Mouse (Mus musculus) layer of hippocampus, adult 2 months (tissue): ENCODE measurements around the gene Tbc1d22a. TPM values are rescaled to one million over a fixed set of nuclear protein-coding genes. Genes with fewer than 3 reads are reported as not detected.

Experiments
- DNase-seq, 2 experiments: peaks; one replicate each; pipeline ENCODE4 v3.0.0; 2022; ENCODE audit warnings: low spot score in 2 of 2
- H3K27ac ChIP-seq: fragments of 200-600 bp; 2 replicates; pipeline ENCODE4 v1.8.1; 2022
- H3K4me3 ChIP-seq: fragments of 200-600 bp; 2 replicates; pipeline ENCODE4 v1.8.1; 2022; ENCODE audit warnings: mild to moderate bottlenecking
- CTCF ChIP-seq: fragments of 200-600 bp; conservative IDR thresholded peaks from 2 replicates; pipeline ENCODE4 v1.8.1; 2022; ENCODE audit warnings: antibody characterized with exemption, mild to moderate bottlenecking, moderate library complexity
- total RNA-seq, 2 experiments: library from RNA; stranded (reverse); gene quantifications; 2 replicates each; pipeline ENCODE4 v1.2.3; 2021

Gene Tbc1d22a
- total RNA-seq, 2 experiments from 2014 or later = 33.2 to 34.7 TPM

DNA sequence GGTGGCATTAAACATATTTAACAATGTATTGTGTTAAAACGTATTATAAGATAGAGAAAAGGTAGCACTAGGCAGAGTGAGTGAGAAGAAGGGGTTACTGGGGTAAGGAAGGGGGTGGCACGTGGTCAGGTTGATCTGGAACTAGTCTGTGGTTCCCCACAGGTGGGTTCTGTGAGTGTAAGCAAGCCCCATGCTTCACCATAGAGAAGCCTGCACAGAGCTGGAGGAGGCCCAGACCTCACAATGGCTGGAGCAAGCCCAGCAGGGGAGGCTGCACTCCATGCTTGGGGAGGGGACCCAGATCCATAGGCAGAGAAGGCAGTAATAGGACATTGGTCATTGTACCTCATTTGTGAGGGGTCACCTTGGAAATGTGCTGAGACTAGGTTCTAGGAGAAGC lies 119.3 kb downstream of the Tbc1d22a start:
- H3K27ac ChIP-seq = no peak overlapping the region
- DNase-seq = no peak
- TF ChIP-seq CTCF = no peak
- H3K4me3 ChIP-seq = no peak overlapping the region

DNA sequence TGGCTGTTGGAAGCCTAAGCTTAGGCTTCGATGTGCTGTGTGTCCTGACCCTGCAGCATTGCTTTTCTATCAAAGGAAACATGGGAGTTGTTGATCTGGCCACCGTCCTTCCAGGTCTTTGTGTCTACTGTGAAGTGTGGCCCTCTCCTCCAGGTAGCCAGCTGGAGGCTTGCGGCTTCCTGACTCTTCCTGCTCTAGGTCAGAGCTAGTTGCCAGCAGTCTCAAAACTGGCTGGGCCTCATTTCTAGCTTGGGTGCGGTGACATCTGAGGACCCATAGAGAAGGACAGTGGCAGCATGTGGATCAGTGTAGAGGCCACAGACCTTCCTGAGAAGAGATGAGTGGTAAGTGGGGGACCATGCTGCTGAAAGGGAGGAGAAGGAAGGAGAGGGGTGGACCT lies 120.0 kb downstream of the Tbc1d22a start:
- TF ChIP-seq CTCF = no peak
- Histone ChIP-seq H3K4me3 (no peak overlapping the region), H3K27ac (peak overlapping the region; percentile 55; the same call in 1 of the 2 replicates)
- DNase-seq = no peak

DNA sequence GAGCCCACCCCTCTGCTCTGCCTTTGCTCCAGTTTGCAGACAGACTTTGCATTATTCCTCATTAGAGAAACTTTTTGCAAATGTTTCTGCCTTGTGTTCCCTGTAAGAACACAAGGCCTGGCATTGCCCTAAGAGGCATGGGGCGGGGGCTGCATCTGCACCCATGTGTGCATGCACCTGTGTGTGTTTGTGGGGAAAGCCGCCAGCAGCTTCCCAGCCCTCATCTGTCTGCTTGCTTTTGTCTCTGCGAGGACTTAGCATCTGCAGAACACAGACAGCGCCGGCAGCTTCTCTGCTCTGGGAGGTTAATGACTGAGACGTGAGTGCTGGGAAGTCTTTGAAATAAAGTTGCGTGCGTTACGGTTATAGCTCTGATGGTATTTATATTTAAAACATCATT lies 120.5 kb downstream of the Tbc1d22a start:
- TF ChIP-seq CTCF = no peak
- Histone ChIP-seq H3K27ac (peak overlapping the region; percentile 55; the same call in 1 of the 2 replicates), H3K4me3 (no peak overlapping the region)
- no peak for DNase-seq

DNA sequence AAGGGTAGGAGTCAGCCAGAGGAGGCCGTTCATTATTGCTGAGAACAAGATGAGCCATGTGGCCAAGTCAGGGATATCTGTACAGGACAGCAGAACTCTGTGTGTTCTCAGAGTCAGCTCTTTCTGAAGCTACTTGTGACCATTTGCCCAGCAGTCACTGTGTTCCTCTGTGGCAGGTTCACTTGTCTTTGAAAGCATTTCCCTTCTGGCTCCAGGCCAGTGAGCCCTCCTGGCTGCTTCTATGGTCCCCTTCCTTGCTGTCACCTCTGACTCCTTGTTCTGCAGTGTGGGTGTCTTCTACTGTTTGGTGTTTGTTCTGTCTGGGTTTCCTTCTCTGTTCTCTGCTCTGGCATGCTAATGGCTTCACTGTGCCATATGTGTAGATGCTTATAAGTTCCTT lies 121.5 kb downstream of the Tbc1d22a start:
- no peak for TF ChIP-seq CTCF
- Histone ChIP-seq H3K4me3 (no peak overlapping the region), H3K27ac (peak overlapping the region; percentile 32; the same call in 1 of the 2 replicates)
- no peak for DNase-seq

- Histone ChIP-seq H3K4me3 (no peak overlapping the region), H3K27ac (no peak overlapping the region)
- TF ChIP-seq CTCF = peak; percentile 40
- DNase-seq = no peak
Measured at GRCm38 (mm10) chr15:86337726-86338125, 123.5 kb downstream of the Tbc1d22a start.

DNA sequence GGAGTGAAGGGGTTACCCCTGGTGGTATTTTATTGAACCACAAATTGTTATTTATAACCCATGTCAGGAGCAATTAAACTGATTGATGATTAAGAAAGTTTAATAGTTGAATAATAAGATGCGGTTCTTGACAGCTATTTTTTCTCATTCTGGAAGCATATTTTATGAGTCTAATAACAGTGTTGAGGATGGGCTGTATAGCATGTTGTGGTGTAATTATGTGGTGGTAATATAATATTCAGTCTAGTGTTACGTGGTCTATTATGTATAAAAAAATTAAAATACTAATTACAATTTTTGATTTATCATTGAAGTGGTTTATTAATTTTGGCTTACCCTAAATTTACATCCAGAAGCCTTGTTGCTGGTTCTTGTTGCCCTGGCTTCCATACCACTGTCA lies 125.5 kb downstream of the Tbc1d22a start:
- DNase-seq = no peak
- H3K27ac ChIP-seq = peak overlapping the region; percentile 32; the same call in 1 of the 2 replicates
- no peak overlapping the region for H3K4me3 ChIP-seq
- no peak for TF ChIP-seq CTCF

- no peak for DNase-seq
- H3K4me3 ChIP-seq = no peak overlapping the region
- peak overlapping the region; percentile 32; the same call in 1 of the 2 replicates for H3K27ac ChIP-seq
- TF ChIP-seq CTCF = no peak
Measured at GRCm38 (mm10) chr15:86340766-86341165, 126.5 kb downstream of the Tbc1d22a start.

GRCm38 (mm10) chr15:86342637-86343375 lies 128.5 kb downstream of the Tbc1d22a start:
- no peak for TF ChIP-seq CTCF
- no peak overlapping the region for H3K4me3 ChIP-seq
- no peak overlapping the region for H3K27ac ChIP-seq
- no peak for DNase-seq

- Histone ChIP-seq H3K27ac (peak overlapping the region; percentile 80), H3K4me3 (no peak overlapping the region)
- peak in 1 of 2 experiments; percentile 63 for DNase-seq
- TF ChIP-seq CTCF = no peak
Measured at GRCm38 (mm10) chr15:86344906-86345331, 130.7 kb downstream of the Tbc1d22a start.

GRCm38 (mm10) chr15:86345907-86346306 lies 131.6 kb downstream of the Tbc1d22a start:
- H3K27ac ChIP-seq = peak overlapping the region; percentile 68
- H3K4me3 ChIP-seq = no peak overlapping the region
- no peak for DNase-seq
- TF ChIP-seq CTCF = no peak

GRCm38 (mm10) chr15:86346606-86347005 lies 132.3 kb downstream of the Tbc1d22a start:
- Histone ChIP-seq H3K4me3 (no peak overlapping the region), H3K27ac (peak overlapping the region; percentile 68; the same call in 1 of the 2 replicates)
- DNase-seq = no peak
- no peak for TF ChIP-seq CTCF

DNA sequence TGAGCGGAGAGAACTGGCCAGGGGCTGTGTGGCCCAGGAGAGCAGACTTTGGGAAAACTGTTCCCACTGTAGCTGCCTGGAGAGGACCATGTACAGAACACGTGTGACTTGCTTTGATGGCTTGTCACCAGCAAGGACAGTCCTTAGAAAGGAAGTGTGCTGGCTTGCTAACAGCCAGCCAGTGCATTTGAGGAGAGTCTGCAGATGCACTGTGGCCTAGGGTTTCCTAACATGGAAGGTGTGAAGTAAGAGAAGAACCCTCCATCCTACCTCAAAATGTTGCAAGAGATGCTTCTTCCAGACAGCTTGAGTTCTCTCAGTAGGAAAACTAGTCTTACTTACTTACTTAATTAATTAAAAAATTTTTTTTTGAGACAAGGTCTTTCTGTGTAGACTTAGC lies 140.7 kb downstream of the Tbc1d22a start:
- Histone ChIP-seq H3K27ac (no peak overlapping the region), H3K4me3 (no peak overlapping the region)
- TF ChIP-seq CTCF = no peak
- DNase-seq = no peak

GRCm38 (mm10) chr15:86355857-86356256 lies 141.6 kb downstream of the Tbc1d22a start:
- H3K27ac ChIP-seq = no peak overlapping the region
- H3K4me3 ChIP-seq = no peak overlapping the region
- DNase-seq = no peak
- no peak for TF ChIP-seq CTCF

- DNase-seq = no peak
- TF ChIP-seq CTCF = no peak
- peak overlapping the region; percentile 32; the same call in 1 of the 2 replicates for H3K27ac ChIP-seq
Measured at GRCm38 (mm10) chr15:86360376-86360775, 146.1 kb downstream of the Tbc1d22a start.

More at GRCm38 (mm10) chr15:86360376-86360775, 146.1 kb downstream of the Tbc1d22a start:
- H3K4me3 ChIP-seq = no peak overlapping the region
